Mouse (Mus musculus): ENCODE measurements at regions not wholly inside any gene's neighbourhood (a gene's known extent, or its start where the extent isn't known, plus 50 kb on each side); places are given as distances from the start of the nearest gene placed in this dataset.

DNA sequence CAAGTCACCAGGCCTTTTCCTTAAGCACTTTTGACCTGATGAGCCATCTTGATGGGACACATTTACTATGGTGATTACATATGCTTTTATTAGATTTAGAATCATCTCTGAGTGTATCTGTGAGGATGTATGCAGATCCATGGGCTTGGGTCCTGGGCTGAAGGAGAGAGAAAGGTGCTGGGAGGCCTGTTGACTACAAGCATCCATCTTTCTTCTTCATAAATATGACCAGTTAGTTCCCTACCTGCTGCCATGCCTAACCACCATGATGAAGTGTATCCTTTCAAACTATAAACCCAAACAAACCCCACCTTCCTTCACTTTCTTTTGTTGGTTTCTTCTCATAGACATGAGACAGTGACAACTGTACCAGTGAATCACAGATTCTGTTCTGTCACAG, 492.2 kb upstream of the Klf4 start:
- Histone ChIP-seq H3K27ac (replicated peaks) (no peak overlapping the region), H3K9ac (replicated peaks) (no peak overlapping the region), H3K36me3 (no peaks in the 10 kb centered on the region), H3K9me3 (replicated peaks) (no peaks in the 10 kb centered on the region), H3K4me3 (replicated peaks) (no peak overlapping the region), H3K4me1 (no peaks in the 10 kb centered on the region), H3K27me3 (replicated peaks) (no peaks in the 10 kb centered on the region), H3K4me2 (no peak overlapping the region)
- ATAC-seq (ENCODE audit: low FRiP score): no peak

DNA sequence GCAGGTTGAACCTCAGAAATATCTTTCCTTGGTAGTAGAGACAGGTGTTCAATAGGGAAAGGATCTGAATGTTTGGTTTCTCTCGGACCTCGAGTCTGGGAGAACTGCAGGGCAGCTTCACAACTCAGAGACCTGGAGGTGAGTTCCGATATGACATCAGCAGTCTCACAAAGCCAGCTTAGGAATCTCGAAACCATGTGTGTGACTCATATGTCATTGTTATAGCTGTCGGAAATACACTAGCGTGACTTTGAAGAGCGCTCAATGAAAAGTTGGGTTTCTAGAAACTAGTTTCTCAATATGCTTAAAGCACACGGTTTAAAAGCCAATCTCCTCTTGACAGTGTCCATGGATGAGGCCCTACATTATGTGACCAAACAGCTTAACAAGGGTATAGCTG, 485.9 kb upstream of the Klf4 start:
- H3K27me3 ChIP-seq (replicated peaks): no peaks in the 10 kb centered on the region
- WGBS: 95% methylated on average over 8 of the region's 8 CpGs
- H3K4me2 ChIP-seq: no peak overlapping the region
- no peak overlapping the region for H3K9ac ChIP-seq (replicated peaks)
- no peak overlapping the region for H3K27ac ChIP-seq (replicated peaks)
- no peaks in the 10 kb centered on the region for H3K4me1 ChIP-seq
- H3K9me3 ChIP-seq (replicated peaks): no peaks in the 10 kb centered on the region
- H3K36me3 ChIP-seq: no peaks in the 10 kb centered on the region
- H3K4me3 ChIP-seq (replicated peaks): no peak overlapping the region
- ATAC-seq (ENCODE audit: low FRiP score): no peak

DNA sequence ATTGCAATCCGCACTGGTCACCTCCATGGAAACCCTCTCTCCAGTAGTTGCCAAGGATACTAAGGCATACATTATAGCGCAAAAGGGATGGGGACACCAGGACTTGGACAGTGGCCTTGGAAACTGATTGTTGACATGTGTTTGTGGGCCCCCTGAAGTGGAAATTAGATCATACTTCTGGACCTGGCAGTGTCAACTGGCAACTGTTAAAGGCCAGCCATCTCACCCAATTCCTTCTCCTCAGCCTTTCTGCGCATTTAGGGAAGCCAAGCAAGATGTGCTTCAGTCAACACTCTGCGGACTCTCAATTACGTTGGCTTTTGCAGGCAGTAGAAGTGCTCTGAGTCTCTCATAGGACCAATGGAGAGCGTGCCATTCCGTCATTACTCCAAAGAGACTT, 483.2 kb upstream of the Klf4 start:
- H3K9ac ChIP-seq (replicated peaks): no peak overlapping the region
- no peak overlapping the region for H3K27ac ChIP-seq (replicated peaks)
- WGBS: 89% methylated on average over 7 of the region's 7 CpGs
- H3K9me3 ChIP-seq (replicated peaks): no peaks in the 10 kb centered on the region
- no peak overlapping the region for H3K4me2 ChIP-seq
- H3K4me1 ChIP-seq: no peaks in the 10 kb centered on the region
- H3K36me3 ChIP-seq: no peaks in the 10 kb centered on the region
- no peak overlapping the region for H3K4me3 ChIP-seq (replicated peaks)
- H3K27me3 ChIP-seq (replicated peaks): no peaks in the 10 kb centered on the region
- ATAC-seq (ENCODE audit: low FRiP score): no peak

DNA sequence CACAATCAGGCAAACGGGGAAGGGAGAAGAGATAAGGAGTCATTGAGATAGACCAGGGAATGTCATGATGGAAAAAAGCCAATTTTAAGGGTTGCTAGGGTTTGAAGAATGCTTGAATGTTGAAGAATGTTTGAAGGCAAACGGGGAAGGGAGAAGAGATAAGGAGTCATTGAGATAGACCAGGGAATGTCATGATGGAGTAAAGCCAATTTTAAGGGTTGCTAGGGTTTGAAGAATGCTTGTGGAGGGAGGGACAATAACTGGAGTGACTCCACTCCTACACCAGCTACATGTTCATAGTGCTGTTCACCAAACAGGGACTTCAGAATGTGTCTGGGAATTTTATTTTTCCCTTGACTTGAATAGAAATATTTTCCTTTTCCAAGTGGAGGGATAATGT, 476.0 kb upstream of the Klf4 start:
- ATAC-seq (ENCODE audit: low FRiP score): no peak
- Histone ChIP-seq H3K27ac (replicated peaks) (no peak overlapping the region), H3K27me3 (replicated peaks) (no peaks in the 10 kb centered on the region), H3K4me3 (replicated peaks) (no peak overlapping the region), H3K4me1 (no peaks in the 10 kb centered on the region), H3K4me2 (no peak overlapping the region), H3K9ac (replicated peaks) (no peak overlapping the region), H3K36me3 (no peaks in the 10 kb centered on the region), H3K9me3 (replicated peaks) (no peaks in the 10 kb centered on the region)
- WGBS: 78% methylated on average over 2 of the region's 2 CpGs

DNA sequence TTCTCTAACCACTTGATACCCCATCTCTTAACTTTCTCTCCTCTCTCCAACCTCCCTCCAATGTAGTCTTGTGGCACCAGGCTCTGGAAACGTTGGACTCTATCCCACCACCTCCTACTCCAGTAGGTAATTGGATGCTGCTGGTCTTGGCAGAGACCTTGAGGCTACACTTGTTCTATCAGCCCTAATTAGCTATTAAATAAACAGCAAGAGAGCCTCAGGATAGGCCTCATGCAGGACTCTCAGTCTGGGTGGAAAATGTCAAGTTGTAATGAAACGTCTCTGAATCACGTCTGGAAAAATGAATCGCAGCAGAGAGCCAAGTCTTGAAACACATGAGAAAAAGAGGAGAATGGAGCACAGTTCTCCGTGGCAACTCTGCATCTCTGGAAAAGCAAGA, 472.0 kb upstream of the Klf4 start:
- Histone ChIP-seq H3K9ac (replicated peaks) (no peak overlapping the region), H3K36me3 (no peaks in the 10 kb centered on the region), H3K4me2 (no peak overlapping the region), H3K4me1 (peaks cover 11% of the 10 kb centered on the region), H3K9me3 (replicated peaks) (no peaks in the 10 kb centered on the region), H3K27me3 (replicated peaks) (no peaks in the 10 kb centered on the region), H3K27ac (replicated peaks) (no peak overlapping the region), H3K4me3 (replicated peaks) (no peak overlapping the region)
- no peak for ATAC-seq (ENCODE audit: low FRiP score)
- 79% methylated on average over 5 of the region's 5 CpGs for WGBS

DNA sequence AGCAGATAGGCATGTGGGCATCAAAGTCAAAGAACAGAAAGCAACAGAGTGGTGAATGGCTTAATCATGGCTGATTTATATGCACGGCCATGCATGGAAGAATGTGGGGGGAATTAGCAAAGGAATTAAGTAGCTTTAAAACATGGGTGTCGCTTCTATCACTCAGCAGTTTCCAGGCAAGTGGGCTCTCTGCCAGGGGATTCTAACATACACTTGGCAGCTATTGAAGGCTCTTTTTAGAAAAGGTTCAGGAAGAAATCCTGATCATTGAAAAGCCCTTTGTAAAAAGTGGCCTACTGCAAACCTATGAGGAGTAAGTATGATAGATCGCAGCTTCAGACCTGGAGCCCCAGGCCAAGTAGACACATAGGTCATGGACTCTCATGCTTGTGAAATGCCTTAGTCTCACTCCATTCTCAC, 469.1 kb upstream of the Klf4 start:
- no peak for ATAC-seq (ENCODE audit: low FRiP score)
- H3K4me3 ChIP-seq (replicated peaks): no peak overlapping the region
- no peak overlapping the region for H3K4me2 ChIP-seq
- H3K9ac ChIP-seq (replicated peaks): no peak overlapping the region
- H3K27me3 ChIP-seq (replicated peaks): no peaks in the 10 kb centered on the region
- H3K36me3 ChIP-seq: no peaks in the 10 kb centered on the region
- peaks cover 11% of the 10 kb centered on the region for H3K4me1 ChIP-seq
- H3K27ac ChIP-seq (replicated peaks): no peak overlapping the region
- WGBS: 49% methylated on average over 3 of the region's 3 CpGs
- H3K9me3 ChIP-seq (replicated peaks): no peaks in the 10 kb centered on the region

DNA sequence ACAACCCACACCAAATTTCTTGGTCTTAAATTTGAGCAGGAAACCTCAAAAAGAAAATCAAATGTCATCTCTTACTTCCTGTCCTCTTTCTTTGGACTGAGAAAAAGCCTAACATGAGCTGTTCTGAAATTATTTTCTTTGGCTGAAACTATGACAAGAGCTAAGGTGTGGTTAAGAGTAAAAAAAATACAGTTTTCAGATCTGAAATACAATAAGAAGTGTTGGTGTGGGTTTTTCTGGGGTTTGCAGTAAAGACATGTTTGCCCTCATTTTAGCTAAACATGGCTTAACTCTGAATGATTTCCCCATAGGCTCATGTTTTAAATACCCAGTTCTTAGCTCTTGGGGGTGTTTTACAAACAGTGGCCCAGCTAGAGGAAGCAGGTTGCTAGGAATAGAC, 451.8 kb upstream of the Klf4 start:
- Histone ChIP-seq H3K4me3 (replicated peaks) (no peak overlapping the region), H3K4me2 (no peak overlapping the region), H3K9ac (replicated peaks) (no peak overlapping the region), H3K4me1 (no peaks in the 10 kb centered on the region), H3K36me3 (no peaks in the 10 kb centered on the region), H3K27me3 (replicated peaks) (no peaks in the 10 kb centered on the region), H3K27ac (replicated peaks) (no peak overlapping the region), H3K9me3 (replicated peaks) (no peaks in the 10 kb centered on the region)
- ATAC-seq (ENCODE audit: low FRiP score): no peak

DNA sequence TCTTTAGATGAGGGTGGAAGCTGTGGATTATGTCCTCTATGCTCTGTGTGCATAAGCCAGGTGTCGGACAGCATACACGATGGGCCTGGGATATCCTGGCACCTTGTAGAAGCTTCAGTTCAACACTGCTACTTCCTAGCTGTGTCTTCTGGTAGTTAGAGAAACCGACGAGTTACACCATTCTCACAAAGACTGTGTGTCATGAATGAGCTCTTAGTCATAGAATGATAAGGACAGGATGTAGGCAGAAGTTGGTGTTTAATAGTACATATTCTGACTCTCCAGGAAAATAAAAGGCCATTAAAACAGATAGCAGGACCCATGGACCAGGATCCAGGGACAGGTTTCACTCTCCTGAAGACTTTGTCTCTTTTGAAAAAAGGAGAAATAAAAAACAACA, 446.3 kb upstream of the Klf4 start:
- H3K27me3 ChIP-seq (replicated peaks): no peaks in the 10 kb centered on the region
- no peak overlapping the region for H3K4me2 ChIP-seq
- no peak overlapping the region for H3K27ac ChIP-seq (replicated peaks)
- H3K9me3 ChIP-seq (replicated peaks): no peaks in the 10 kb centered on the region
- no peak for ATAC-seq (ENCODE audit: low FRiP score)
- no peaks in the 10 kb centered on the region for H3K4me1 ChIP-seq
- H3K36me3 ChIP-seq: no peaks in the 10 kb centered on the region
- H3K9ac ChIP-seq (replicated peaks): no peak overlapping the region
- H3K4me3 ChIP-seq (replicated peaks): no peak overlapping the region
- 94% methylated on average over 4 of the region's 4 CpGs for WGBS

DNA sequence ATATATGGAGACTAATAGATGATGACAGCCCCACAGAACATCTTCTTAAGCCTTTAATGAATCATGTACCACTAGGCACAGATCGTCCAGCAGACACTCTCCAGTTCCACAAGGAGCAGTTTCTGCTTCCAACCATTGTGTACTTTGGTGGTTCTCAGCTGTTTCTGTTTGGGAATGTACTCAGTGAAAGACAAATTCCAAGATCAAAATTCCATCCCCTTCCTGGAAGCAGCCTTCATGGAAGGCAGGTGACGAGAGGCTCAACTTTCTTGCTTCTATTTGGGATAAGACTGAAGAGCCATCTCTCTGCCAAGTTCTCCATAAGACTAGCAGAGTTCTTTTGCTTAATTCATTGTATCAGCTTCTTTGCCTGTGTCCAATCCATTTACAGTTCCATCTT, 444.0 kb upstream of the Klf4 start:
- no peaks in the 10 kb centered on the region for H3K9me3 ChIP-seq (replicated peaks)
- H3K4me3 ChIP-seq (replicated peaks): no peak overlapping the region
- WGBS: 91% methylated on average over 2 of the region's 2 CpGs
- no peak for ATAC-seq (ENCODE audit: low FRiP score)
- H3K36me3 ChIP-seq: no peaks in the 10 kb centered on the region
- H3K9ac ChIP-seq (replicated peaks): no peak overlapping the region
- H3K27me3 ChIP-seq (replicated peaks): no peaks in the 10 kb centered on the region
- no peaks in the 10 kb centered on the region for H3K4me1 ChIP-seq
- no peak overlapping the region for H3K4me2 ChIP-seq
- H3K27ac ChIP-seq (replicated peaks): no peak overlapping the region

DNA sequence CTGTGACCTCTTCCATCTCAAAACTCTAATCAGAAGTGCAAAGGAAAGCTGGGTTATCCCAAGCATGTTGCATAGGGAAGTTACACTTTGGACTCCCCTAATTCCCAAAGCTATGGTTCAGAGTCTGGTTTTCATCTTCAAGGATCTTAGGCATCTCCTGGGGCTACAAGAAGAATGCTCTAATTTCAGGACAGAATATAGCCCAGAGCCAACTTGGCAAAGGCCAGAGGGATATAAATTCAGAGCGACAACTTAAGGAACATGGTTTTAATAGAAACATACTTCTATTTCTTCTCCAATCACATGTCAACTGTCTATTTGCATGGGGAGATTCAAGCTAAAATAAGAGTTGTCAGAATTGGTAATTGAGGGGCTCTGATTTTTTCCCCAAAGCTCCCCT, 441.4 kb upstream of the Klf4 start:
- Histone ChIP-seq H3K4me3 (replicated peaks) (no peak overlapping the region), H3K4me2 (no peak overlapping the region), H3K9ac (replicated peaks) (no peak overlapping the region), H3K9me3 (replicated peaks) (no peaks in the 10 kb centered on the region), H3K27ac (replicated peaks) (no peak overlapping the region), H3K27me3 (replicated peaks) (no peaks in the 10 kb centered on the region), H3K36me3 (no peaks in the 10 kb centered on the region), H3K4me1 (no peaks in the 10 kb centered on the region)
- WGBS: 100% methylated on average over 1 of the region's 1 CpGs
- no peak for ATAC-seq (ENCODE audit: low FRiP score)

DNA sequence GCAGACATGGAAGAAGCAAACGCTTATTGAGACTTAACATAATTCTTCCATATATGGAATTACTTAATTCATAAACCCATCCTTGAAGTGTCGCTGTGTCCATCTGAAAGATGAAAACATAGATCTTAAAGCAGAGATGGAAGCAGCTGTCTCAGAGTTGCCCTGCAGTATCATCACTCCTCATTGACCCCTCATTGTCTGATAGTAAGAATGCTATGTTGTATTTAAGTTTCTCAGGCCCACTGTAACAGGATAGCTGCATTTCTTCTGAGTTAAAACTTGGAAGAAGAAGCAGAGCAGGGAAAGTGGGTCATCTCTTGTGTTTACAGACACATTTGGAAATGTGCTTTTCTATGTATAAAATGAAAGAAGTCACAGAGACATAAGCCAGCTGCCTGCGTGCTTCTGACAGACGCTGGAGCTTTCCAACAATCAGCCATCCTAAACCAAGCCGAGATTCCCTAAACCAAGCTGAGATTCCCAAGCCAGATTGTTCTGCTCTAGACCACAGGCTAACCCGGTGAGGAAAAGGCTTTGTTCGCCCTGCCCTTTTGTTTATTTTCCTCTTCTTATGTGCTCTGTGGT, 440.1 kb upstream of the Klf4 start:
- H3K4me1 ChIP-seq: no peaks in the 10 kb centered on the region
- no peak overlapping the region for H3K9ac ChIP-seq (replicated peaks)
- H3K9me3 ChIP-seq (replicated peaks): no peaks in the 10 kb centered on the region
- ATAC-seq (ENCODE audit: low FRiP score): no peak
- no peaks in the 10 kb centered on the region for H3K36me3 ChIP-seq
- no peaks in the 10 kb centered on the region for H3K27me3 ChIP-seq (replicated peaks)
- no peak overlapping the region for H3K27ac ChIP-seq (replicated peaks)
- H3K4me3 ChIP-seq (replicated peaks): no peak overlapping the region
- WGBS: 88% methylated on average over 7 of the region's 7 CpGs
- H3K4me2 ChIP-seq: no peak overlapping the region

DNA sequence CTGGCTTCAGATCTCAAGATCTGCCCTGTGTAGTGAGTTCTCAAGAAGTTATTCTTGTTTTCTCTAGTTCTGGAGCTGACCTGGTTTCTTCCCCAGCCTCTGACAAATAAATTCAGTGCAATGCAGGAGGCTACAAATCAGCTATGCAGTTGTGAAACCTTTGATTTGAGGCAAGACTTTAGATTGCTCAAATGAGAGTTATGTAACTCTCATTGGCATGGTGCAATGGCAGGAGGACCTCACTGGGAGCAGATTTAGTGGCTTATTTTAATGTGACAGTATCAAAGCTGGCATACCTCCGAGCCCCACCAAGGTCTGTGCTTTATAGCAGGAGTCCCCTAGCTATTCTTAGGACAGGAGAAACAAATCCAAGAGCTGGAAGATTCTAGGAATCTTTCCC, 427.8 kb upstream of the Klf4 start:
- H3K9ac ChIP-seq (replicated peaks): no peak overlapping the region
- H3K4me2 ChIP-seq: no peak overlapping the region
- no peaks in the 10 kb centered on the region for H3K27me3 ChIP-seq (replicated peaks)
- H3K4me1 ChIP-seq: no peaks in the 10 kb centered on the region
- no peak overlapping the region for H3K27ac ChIP-seq (replicated peaks)
- 76% methylated on average over 1 of the region's 1 CpGs for WGBS
- no peak overlapping the region for H3K4me3 ChIP-seq (replicated peaks)
- H3K36me3 ChIP-seq: no peaks in the 10 kb centered on the region
- no peaks in the 10 kb centered on the region for H3K9me3 ChIP-seq (replicated peaks)
- ATAC-seq (ENCODE audit: low FRiP score): no peak

DNA sequence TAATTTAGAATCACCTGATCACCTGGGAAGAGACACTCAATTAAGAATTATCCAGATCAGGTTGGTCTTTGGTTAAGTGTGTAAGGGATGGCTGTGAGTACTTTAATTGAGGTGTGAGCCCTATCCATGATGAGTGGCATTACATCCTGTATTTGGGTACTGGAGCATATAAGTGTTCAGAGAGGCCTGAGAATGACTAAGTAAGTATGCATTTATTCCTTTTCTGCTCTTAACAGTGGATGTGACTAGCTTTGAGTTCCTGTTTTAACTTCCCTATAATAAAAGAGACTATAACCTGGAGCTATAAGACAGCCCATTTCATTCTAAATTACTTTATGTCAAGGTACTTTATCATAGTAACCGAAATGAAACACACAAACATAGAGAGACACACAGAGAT, 421.4 kb upstream of the Klf4 start:
- no peak overlapping the region for H3K9ac ChIP-seq (replicated peaks)
- no peaks in the 10 kb centered on the region for H3K27me3 ChIP-seq (replicated peaks)

More for the DNA sequence above, 421.4 kb upstream of the Klf4 start:
- no peak for ATAC-seq (ENCODE audit: low FRiP score)
- Histone ChIP-seq H3K4me3 (replicated peaks) (no peak overlapping the region), H3K4me2 (no peak overlapping the region), H3K36me3 (no peaks in the 10 kb centered on the region), H3K27ac (replicated peaks) (no peak overlapping the region), H3K9me3 (replicated peaks) (no peaks in the 10 kb centered on the region), H3K4me1 (no peaks in the 10 kb centered on the region)
- WGBS: 97% methylated on average over 1 of the region's 1 CpGs

All from neural tube, embryonic 15.5 days (tissue).